Mouse (Mus musculus) E14TG2a.4 (cell line): ENCODE results near the gene Cyp4f40.
"Not testable (repeated sequence)": the region's sequence is repeated elsewhere in the genome, so short reads cannot be mapped to it uniquely, and the experiment has no call there.

Experiments
- CTCF ChIP-seq: conservative IDR thresholded peaks from 2 replicates; pipeline ENCODE4 v1.5.1; 2014; ENCODE audit warnings: low read length
- NANOG ChIP-seq: IDR thresholded peaks from 2 replicates; pipeline ENCODE4 v1.6.1; 2014; ENCODE audit warnings: borderline replicate concordance, low read length, mixed read lengths
- POU5F1 ChIP-seq: IDR thresholded peaks from 2 replicates; pipeline ENCODE4 v1.6.1; 2014; ENCODE audit warnings: low read length, borderline replicate concordance

- not testable (repeated sequence) for TF ChIP-seq CTCF, NANOG, POU5F1
Observed at GRCm38 (mm10) chr17:32629726-32630125, 29.0 kb upstream of the Cyp4f40 start.
